Mouse (Mus musculus): ENCODE results near the gene Mlana.

GRCm38 (mm10) chr19:29743531-29743930 is 45.9 kb downstream of the Mlana start:
- TF ChIP-seq MAFK (IDR thresholded peaks at IDR 0.05; ENCODE audit: insufficient read depth, low read depth, low read length) (no peak), CHD2 (IDR thresholded peaks at IDR 0.05; ENCODE audit: low read depth, low read length) (no peak), ZNF384 (IDR thresholded peaks at IDR 0.05; ENCODE audit: low read depth, low read length) (no peak), ZC3H11A (IDR thresholded peaks at IDR 0.05; ENCODE audit: borderline replicate concordance, low read depth, low read length) (no peak), HCFC1 (IDR thresholded peaks at IDR 0.05; ENCODE audit: borderline replicate concordance, insufficient read depth, low read length) (no peak)
